Mouse (Mus musculus) lung, adult 2 months (tissue): Measurements from ENCODE around the gene Gm3776.
"Not testable (repeated sequence)": the region's sequence is repeated elsewhere in the genome, so short reads cannot be mapped to it uniquely, and the experiment has no call there.

Experiments
- CTCF ChIP-seq: fragments of 200-500 bp; IDR thresholded peaks from 2 replicates; pipeline ENCODE4 v1.5.1; 2011; ENCODE audit warnings: mild to moderate bottlenecking, low read length, control low read depth; ENCODE audit not compliant: insufficient read depth
- POLR2A ChIP-seq: fragments of 200-500 bp; IDR thresholded peaks from 2 replicates; pipeline ENCODE4 v1.6.1; 2011; ENCODE audit warnings: low read depth, mild to moderate bottlenecking, control low read depth, low read length, borderline replicate concordance; ENCODE audit errors: extremely low read depth

DNA sequence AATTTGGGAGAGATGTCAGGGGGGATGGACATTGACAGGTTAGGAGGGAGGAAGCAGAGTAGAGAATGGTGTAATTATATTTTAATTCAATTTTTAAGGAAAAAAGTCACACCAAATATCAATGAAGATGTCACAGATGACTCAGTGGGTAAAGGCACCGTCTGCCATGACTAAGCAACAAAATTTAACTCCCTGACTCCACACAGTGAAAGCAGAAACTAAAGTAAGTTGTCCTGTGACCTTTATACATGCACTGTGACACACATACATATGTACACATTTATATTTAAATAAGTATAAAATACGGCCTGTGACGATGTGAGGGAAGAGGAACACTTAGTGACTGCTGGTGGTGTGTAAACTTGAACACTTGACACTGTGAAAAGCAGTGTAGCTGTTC is 51.2 kb downstream of the Gm3776 start:
- TF ChIP-seq CTCF, POLR2A: not testable (repeated sequence)
